Mouse (Mus musculus): ENCODE measurements around the gene Prdm13. TPM values are rescaled to one million over a fixed set of nuclear protein-coding genes. Genes with fewer than 3 reads are reported as not detected.

The Prdm13 gene
- total and polyA plus RNA-seq, 3 experiments = not detected

DNA sequence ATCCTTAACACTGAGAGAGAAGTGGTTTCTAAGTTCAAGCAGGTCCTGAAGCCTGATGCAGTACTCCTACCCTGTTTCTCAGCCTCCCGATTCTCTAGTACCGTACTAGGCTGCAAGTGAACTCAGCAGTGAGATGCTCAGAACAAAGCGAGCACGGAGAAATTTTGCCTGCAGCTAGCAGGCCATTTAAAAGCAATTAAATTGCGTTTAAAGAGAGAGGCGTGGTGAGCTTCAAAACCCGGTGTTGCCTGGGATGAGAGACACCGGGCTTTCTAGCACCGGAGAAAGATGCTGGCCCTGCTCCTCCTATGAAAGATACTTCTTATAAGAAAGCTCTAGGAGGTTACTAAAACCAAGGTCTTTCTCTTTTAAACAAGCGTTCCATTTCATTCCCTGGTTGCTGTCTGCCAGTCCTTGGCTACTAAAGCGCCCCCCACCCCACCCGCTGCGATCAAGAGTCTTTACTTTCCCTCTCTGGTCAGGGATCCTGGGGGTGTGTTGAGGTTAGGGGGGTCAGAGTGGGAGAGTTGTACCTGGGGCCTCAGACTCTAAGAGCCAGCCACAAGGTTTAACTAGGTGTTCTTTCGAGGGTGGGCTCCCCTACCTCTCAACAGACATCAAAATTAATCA lies 1.3 kb downstream of the Prdm13 start:
- TF ChIP-seq POLR2A (IDR thresholded peaks at IDR 0.05; ENCODE audit: control insufficient read depth in 1 of 2, insufficient read depth in 1 of 2, low read depth in 1 of 2, low read length in 2 of 2, poor library complexity in 1 of 2) = no peak
- no peak for TF ChIP-seq ETS1 (IDR thresholded peaks at IDR 0.05; ENCODE audit: low read depth, low read length)
- no peak for TF ChIP-seq MEF2A (IDR thresholded peaks at IDR 0.05; ENCODE audit: extremely low read depth, insufficient replicate concordance, low read depth, low read length, poor library complexity, severe bottlenecking)
- TF ChIP-seq ZNF384 (IDR thresholded peaks at IDR 0.05; ENCODE audit: low read depth, low read length) = no peak
- no peak for TF ChIP-seq MYB (IDR thresholded peaks at IDR 0.05; ENCODE audit: low read depth, low read length)
- TF ChIP-seq BHLHE40 (IDR thresholded peaks at IDR 0.05; ENCODE audit: borderline replicate concordance, low read depth, low read length) = no peak
- no peak for TF ChIP-seq USF1 (IDR thresholded peaks at IDR 0.05; ENCODE audit: low read depth, low read length)
- Histone ChIP-seq H3K27ac (ENCODE audit: control insufficient read depth, low read depth, low read length) (no peak overlapping the region), H3K79me2 (ENCODE audit: control insufficient read depth, insufficient read depth, low read length, poor library complexity) (no peaks in the 10 kb centered on the region), H3K9ac (ENCODE audit: control insufficient read depth, low read depth, low read length, poor library complexity, severe bottlenecking) (no peak overlapping the region), H3K36me3 (ENCODE audit: control insufficient read depth in 1 of 2, insufficient read depth in 2 of 2, low read length in 2 of 2) (no peaks in the 10 kb centered on the region), H3K27me3 (ENCODE audit: control insufficient read depth in 1 of 2, insufficient read depth in 2 of 2, low read length in 2 of 2) (no peaks in the 10 kb centered on the region), H3K9me3 (replicated peaks; ENCODE audit: insufficient read depth, low read length) (no peaks in the 10 kb centered on the region), H3K4me1 (ENCODE audit: control insufficient read depth in 1 of 2, insufficient read depth in 2 of 2, low read length in 2 of 2) (no peaks in the 10 kb centered on the region), H3K4me3 (ENCODE audit: control insufficient read depth in 1 of 2, insufficient read depth in 1 of 2, low read depth in 2 of 2, low read length in 2 of 2) (no peak overlapping the region)
- no peak for DNase-seq (ENCODE audit: low read depth, low spot score)

DNA sequence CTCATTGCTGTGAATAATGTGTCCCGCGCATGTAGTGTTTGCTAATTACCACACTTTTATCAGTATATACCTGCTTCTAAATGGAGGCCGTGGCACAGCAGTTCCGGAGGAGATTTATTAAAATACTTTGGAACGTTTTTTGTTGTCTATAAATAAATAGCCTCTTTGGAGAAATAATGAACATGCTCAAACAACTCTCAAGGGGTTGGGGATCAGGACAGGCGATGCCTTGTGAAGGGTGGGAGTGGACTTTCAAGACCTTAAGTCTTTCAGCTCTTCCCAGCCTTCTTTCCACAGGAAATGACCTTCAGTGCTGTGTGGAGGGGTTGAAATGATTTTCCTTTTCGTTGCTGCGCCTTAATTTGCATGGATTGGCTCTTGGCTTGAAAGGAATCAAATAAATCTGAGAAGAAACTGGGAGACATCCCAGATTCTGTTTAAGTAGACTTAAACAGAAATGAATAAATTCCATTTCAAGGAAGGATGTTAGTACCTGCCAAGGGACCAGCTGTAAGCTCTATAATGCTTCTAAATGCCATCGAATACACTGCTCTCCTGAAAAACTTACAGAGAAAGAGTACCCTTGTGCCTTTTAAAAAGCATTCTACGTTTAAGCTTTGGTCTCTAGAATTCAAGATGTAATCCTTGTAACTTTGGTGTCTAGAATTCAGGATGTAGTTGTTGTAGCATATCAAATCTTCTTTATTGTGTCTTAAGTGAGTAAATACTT lies 3.2 kb downstream of the Prdm13 start:
- Histone ChIP-seq H3K27me3 (ENCODE audit: control insufficient read depth in 1 of 2, insufficient read depth in 2 of 2, low read length in 2 of 2) (no peaks in the 10 kb centered on the region), H3K4me1 (ENCODE audit: control insufficient read depth in 1 of 2, insufficient read depth in 2 of 2, low read length in 2 of 2) (no peaks in the 10 kb centered on the region), H3K9me3 (replicated peaks; ENCODE audit: insufficient read depth, low read length) (no peaks in the 10 kb centered on the region), H3K27ac (ENCODE audit: control insufficient read depth, low read depth, low read length) (no peak overlapping the region), H3K79me2 (ENCODE audit: control insufficient read depth, insufficient read depth, low read length, poor library complexity) (no peaks in the 10 kb centered on the region), H3K4me3 (ENCODE audit: control insufficient read depth in 1 of 2, insufficient read depth in 1 of 2, low read depth in 2 of 2, low read length in 2 of 2) (no peak overlapping the region), H3K9ac (ENCODE audit: control insufficient read depth, low read depth, low read length, poor library complexity, severe bottlenecking) (no peak overlapping the region), H3K36me3 (ENCODE audit: control insufficient read depth in 1 of 2, insufficient read depth in 2 of 2, low read length in 2 of 2) (no peaks in the 10 kb centered on the region)
- DNase-seq (ENCODE audit: low read depth, low spot score) = no peak
- TF ChIP-seq MEF2A (IDR thresholded peaks at IDR 0.05; ENCODE audit: extremely low read depth, insufficient replicate concordance, low read depth, low read length, poor library complexity, severe bottlenecking) (no peak), TCF12 (IDR thresholded peaks at IDR 0.05; ENCODE audit: low read depth, low read length) (no peak), ELF1 (IDR thresholded peaks at IDR 0.05; ENCODE audit: low read depth, low read length) (no peak), POLR2A (IDR thresholded peaks at IDR 0.05; ENCODE audit: control insufficient read depth in 1 of 2, insufficient read depth in 1 of 2, low read depth in 1 of 2, low read length in 2 of 2, poor library complexity in 1 of 2) (no peak), KAT2A (conservative IDR thresholded peaks at IDR 0.05; ENCODE audit: low read depth, low read length) (no peak), ETS1 (IDR thresholded peaks at IDR 0.05; ENCODE audit: low read depth, low read length) (no peak), ZNF384 (IDR thresholded peaks at IDR 0.05; ENCODE audit: low read depth, low read length) (no peak), GABPA (IDR thresholded peaks at IDR 0.05; ENCODE audit: low read depth, low read length) (no peak), MAZ (IDR thresholded peaks at IDR 0.05; ENCODE audit: low read depth, low read length) (no peak), RAD21 (IDR thresholded peaks at IDR 0.05; ENCODE audit: low read depth, low read length) (no peak), JUND (IDR thresholded peaks at IDR 0.05; ENCODE audit: low read depth, low read length) (no peak), NELFE (IDR thresholded peaks at IDR 0.05; ENCODE audit: low read depth, low read length) (no peak), HCFC1 (IDR thresholded peaks at IDR 0.05; ENCODE audit: low read depth, low read length) (no peak), ZMIZ1 (IDR thresholded peaks at IDR 0.05; ENCODE audit: low read depth, low read length) (no peak), GATA1 (IDR thresholded peaks at IDR 0.05; ENCODE audit: low read depth, low read length) (no peak), MYC (IDR thresholded peaks at IDR 0.05; ENCODE audit: low read depth, low read length) (no peak), CTCF (IDR thresholded peaks at IDR 0.05 in 2 of 3, conservative IDR thresholded peaks at IDR 0.05 in 1 of 3; ENCODE audit: control insufficient read depth in 1 of 3, insufficient read depth in 1 of 3, low read depth in 2 of 3, low read length in 3 of 3, poor library complexity in 1 of 3, severe bottlenecking in 1 of 3) (no peak), SIN3A (IDR thresholded peaks at IDR 0.05; ENCODE audit: low read length) (no peak)

Data from MEL (cell line).